Mouse (Mus musculus) liver (tissue): Measurements from ENCODE around the gene Zfpl1.
"Not testable (repeated sequence)": the region's sequence is repeated elsewhere in the genome, so short reads cannot be mapped to it uniquely, and the experiment has no call there.

ENCODE experiments used
- DNase-seq: peaks from one replicate; pipeline ENCODE4 v3.0.0-alpha.2; 2020; ENCODE audit warnings: mixed read lengths

Zfpl1 gene

DNA sequence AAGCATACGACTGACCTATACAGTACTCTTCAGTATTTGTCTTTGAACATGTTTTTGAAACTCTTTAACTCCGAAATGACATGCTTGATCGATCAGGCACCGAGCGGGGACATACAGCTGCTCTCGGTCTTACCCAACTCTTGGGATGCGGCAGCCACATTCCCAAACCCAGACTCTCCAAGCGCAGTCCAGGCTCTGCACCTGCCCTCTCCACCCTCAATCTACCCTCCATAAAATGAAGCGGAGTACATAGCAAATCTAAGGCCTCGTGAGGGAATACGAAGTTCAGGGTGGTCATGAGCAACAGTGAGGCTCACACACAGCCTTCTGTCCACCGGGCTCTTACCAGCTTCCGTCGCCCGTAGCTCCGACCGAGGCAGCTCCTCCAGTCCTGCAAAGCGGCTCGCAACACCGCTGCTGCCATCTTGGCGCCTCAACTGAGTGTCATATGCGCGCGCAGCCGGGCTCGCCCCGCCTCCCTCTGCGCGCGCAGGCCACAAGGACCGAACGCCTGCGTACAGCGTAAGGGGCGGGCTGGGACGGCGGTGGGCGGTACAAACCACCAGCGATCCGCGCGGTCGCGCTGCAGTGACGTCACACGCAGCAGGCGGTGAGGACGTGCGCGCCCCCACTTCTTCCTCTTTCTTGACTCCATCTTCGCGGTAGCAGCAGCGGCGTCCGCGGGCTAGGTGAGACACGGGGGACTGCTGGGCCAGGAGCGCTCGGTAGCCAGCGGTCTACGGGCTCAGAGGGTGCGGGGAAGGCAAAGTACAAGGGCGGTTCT lies 27.3 kb downstream of the Zfpl1 start, which contains the start of the genes Mrpl49 and Fau:
Gene Mrpl49, minus strand, starts transcription at position 473 of the 784 bp plus-strand sequence.
Gene Fau, plus strand, starts transcription at position 532 of the 784 bp plus-strand sequence.
- peak; percentile 99 for DNase-seq

DNA sequence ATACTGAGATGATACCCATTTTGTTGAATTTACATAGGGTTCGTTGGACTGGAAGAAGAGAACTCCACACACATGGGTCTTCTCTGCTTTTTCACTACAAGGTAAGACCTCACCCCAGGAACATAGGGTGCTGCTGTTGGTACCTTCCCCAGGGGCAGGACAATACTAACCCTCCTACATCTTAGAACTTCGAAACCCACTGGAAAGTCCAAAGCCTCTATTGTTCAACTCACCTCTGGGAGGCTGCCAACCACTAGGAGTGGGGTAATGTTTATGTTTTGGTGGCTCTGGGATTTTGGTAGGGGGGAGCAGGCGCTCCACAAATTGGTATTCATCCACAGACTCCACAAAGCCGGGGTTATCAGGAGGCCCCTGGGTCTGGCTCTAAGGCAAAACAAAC lies 28.1 kb downstream of the Zfpl1 start:
- no peak for DNase-seq

GRCm38 (mm10) chr19:6054296-6054695 lies 30.5 kb downstream of the Zfpl1 start:
- no peak for DNase-seq

GRCm38 (mm10) chr19:6052516-6052915 lies 32.2 kb downstream of the Zfpl1 start:
- DNase-seq = no peak

- no peak for DNase-seq
These were observed 35.9 kb downstream of the Zfpl1 start for GRCm38 (mm10) chr19:6048681-6049410.

GRCm38 (mm10) chr19:6047899-6048166 lies 36.9 kb downstream of the Zfpl1 start:
- DNase-seq = no peak

- no peak for DNase-seq
These were observed 37.4 kb downstream of the Zfpl1 start for GRCm38 (mm10) chr19:6047154-6047898.

DNA sequence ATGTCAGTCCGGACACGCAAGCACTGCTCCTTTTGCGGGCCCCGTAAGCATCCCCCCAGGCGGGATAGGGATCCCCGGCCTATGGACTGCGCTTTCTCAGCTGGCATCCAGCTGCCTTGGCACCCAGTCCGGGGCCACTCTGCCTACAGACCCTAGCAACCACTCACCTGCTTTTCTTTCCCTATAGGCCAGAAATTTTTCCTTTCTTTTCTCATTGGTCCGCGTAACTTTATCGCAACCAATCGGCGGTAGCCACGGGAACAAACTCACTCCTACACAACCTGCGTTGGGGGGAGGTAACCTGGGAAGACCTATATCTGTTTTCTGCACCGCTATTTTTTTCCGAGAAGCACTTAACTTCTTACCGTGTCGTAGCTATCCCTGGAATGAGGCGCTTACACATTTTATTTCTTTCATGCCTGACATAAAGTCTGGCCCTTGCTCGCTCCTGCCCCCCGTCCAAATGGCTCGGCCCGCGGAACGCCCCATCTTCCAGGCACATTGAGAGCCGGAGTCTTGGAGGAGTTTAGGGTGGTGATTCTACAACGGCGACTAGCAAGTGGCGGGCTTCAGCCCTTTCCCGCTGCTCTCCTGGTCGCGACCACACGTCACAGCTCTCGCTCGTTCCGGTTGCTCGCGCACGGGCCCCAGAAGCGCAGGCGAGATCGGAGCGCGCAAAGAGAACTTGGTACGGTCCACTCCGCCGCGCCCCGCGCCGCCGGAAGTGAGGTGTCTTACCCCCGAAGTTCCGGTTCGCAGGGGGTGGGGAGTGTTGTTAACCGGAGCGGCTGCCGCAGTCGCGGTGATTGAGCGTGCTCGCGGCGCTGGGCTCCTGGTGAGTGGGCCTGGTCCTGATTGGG lies 38.2 kb downstream of the Zfpl1 start, which contains the start of gene Syvn1:
Gene Syvn1, plus strand, starts transcription at position 283 of the 860 bp plus-strand sequence.
- peak; percentile 91 for DNase-seq

- no peak for DNase-seq
These were observed 39.1 kb downstream of the Zfpl1 start for GRCm38 (mm10) chr19:6045366-6046293.

- DNase-seq = not testable (repeated sequence)
These were observed 40.7 kb downstream of the Zfpl1 start for GRCm38 (mm10) chr19:6044102-6044501.

DNA sequence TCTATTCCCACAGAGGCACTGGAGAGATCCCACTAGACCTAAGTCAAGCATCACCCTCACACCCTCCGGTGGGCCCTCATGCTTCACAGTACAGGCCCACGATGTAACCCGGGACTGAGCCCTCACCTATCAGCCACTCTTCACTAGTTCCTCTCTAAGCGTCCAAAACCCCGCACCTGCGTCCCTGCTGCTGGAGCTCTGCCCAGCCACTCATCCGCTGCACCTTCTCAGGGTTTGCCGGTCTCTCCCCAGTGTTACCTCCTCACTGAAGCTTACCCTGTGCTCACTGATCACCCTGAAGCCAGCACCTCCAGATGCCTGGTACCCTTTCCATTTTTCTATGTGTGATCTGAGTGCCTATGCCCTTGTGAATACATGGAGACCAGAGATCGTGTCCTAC lies 42.5 kb downstream of the Zfpl1 start:
- no peak for DNase-seq

DNA sequence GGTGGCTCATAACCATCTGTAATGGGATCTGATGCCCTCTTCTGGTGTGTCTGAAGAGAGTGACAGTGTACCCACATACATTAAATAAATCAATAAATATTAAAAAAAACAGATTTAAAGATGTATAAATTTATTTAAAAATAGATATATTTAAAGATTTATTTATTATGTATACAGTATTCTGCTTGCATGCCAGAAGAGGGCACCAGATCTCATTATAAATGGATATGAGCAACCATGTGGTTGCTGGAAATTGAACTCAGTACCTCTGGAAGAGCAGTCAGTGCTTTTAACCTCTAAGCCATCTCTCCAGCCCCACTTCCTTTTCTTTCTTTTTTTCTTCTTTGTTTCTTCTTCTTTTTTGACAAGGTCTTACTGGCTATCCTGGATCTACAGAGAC lies 44.8 kb downstream of the Zfpl1 start:
- DNase-seq = no peak

- DNase-seq = no peak
These were observed 46.4 kb downstream of the Zfpl1 start for GRCm38 (mm10) chr19:6038326-6038725.

DNA sequence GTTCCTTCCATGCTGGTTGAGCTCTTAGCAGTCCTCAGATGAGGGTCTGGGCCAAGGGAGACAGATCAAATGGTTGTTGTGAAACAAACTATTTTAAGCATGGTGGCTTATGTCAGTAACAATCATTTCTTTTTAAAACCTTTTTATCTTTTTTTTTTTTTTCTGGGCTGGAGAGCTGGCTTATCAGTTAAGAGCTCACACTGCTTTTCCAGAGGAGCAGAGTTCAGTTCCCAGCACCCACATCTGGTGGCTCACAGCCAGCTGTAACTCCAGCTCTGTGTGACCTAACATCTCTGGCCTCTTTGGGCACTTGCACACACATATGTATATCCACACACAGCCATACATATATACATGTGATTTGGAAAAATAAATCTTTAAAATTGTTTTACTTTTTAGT lies 47.1 kb downstream of the Zfpl1 start:
- DNase-seq = no peak

- DNase-seq = no peak
These were observed 48.7 kb downstream of the Zfpl1 start for GRCm38 (mm10) chr19:6035966-6036585.
